Mouse (Mus musculus) monocyte, adult 5-6 weeks (primary cell): ENCODE measurements at regions not wholly inside any gene's neighbourhood (a gene's known extent, or its start where the extent isn't known, plus 50 kb on each side); places are given as distances from the start of the nearest gene placed in this dataset.
"Not testable (repeated sequence)": the region's sequence is repeated elsewhere in the genome, so short reads cannot be mapped to it uniquely, and the experiment has no call there.

ENCODE experiments used
- ATAC-seq: fragments of 153-309, 156-312 bp; replicated peaks from 2 replicates; pipeline ENCODE4 v1.8.0; 2017; ENCODE audit warnings: mild to moderate bottlenecking; ENCODE audit not compliant: low TSS enrichment, insufficient number of reproducible peaks, severe bottlenecking, poor library complexity, low FRiP score

GRCm38 (mm10) chr8:26750120-26750519 lies 227.0 kb upstream of the Zfp703 start:
- no peak for ATAC-seq

GRCm38 (mm10) chr8:26751651-26752050 lies 225.5 kb upstream of the Zfp703 start:
- no peak for ATAC-seq

GRCm38 (mm10) chr8:26756452-26756851 lies 220.7 kb upstream of the Zfp703 start:
- ATAC-seq = no peak

- ATAC-seq = no peak
Measured at GRCm38 (mm10) chr8:26760726-26761125, 216.4 kb upstream of the Zfp703 start.

GRCm38 (mm10) chr8:26762942-26763778 lies 214.0 kb upstream of the Zfp703 start:
- no peak for ATAC-seq

GRCm38 (mm10) chr8:26768474-26769229 lies 208.5 kb upstream of the Zfp703 start:
- ATAC-seq = no peak

- ATAC-seq = no peak
Measured at GRCm38 (mm10) chr8:26770424-26770886, 206.7 kb upstream of the Zfp703 start.

- ATAC-seq = no peak
Measured at GRCm38 (mm10) chr8:26778917-26779537, 198.1 kb upstream of the Zfp703 start.

GRCm38 (mm10) chr8:26780515-26780914 lies 196.6 kb upstream of the Zfp703 start:
- no peak for ATAC-seq

GRCm38 (mm10) chr8:26782936-26783335 lies 194.2 kb upstream of the Zfp703 start:
- ATAC-seq = not testable (repeated sequence)

- no peak for ATAC-seq
Measured at GRCm38 (mm10) chr8:26784381-26784780, 192.7 kb upstream of the Zfp703 start.

- no peak for ATAC-seq
Measured at GRCm38 (mm10) chr8:26791795-26792194, 185.3 kb upstream of the Zfp703 start.

- ATAC-seq = no peak
Measured at GRCm38 (mm10) chr8:26793606-26794292, 183.4 kb upstream of the Zfp703 start.

GRCm38 (mm10) chr8:26794411-26794810 lies 182.7 kb upstream of the Zfp703 start:
- ATAC-seq = no peak

GRCm38 (mm10) chr8:26795616-26796015 lies 181.5 kb upstream of the Zfp703 start:
- ATAC-seq = no peak

- no peak for ATAC-seq
Measured at GRCm38 (mm10) chr8:26799814-26800213, 177.3 kb upstream of the Zfp703 start.

- ATAC-seq = no peak
Measured at GRCm38 (mm10) chr8:26804089-26804488, 173.0 kb upstream of the Zfp703 start.

- no peak for ATAC-seq
Measured at GRCm38 (mm10) chr8:26804901-26805341, 172.2 kb upstream of the Zfp703 start.

- ATAC-seq = no peak
Measured at GRCm38 (mm10) chr8:26805371-26805821, 171.7 kb upstream of the Zfp703 start.
